In genomic region chr8:70636838-70637237, GRCm38 (mm10) we compare ENCODE assay signal across 12 mouse cellular contexts. TPM values are rescaled to one million over a fixed set of nuclear protein-coding genes. Genes with fewer than 3 reads are reported as not detected.
DNase-seq lines count a peak whose midpoint lies in the region; ATAC-seq and TF ChIP-seq lines count a peak whose summit lies in the region.
"Had no signal": no experiment of that assay in that cellular context is flagged by ENCODE, and none has a peak within 500 bp of the region (broad histone marks: within the 10 kb centered on the region; RNA-seq: fewer than 3 reads in every experiment).

No protein-coding gene starts in this region.

- TF ChIP-seq EP300 in ES-Bruce4 (IDR thresholded peaks at IDR 0.05; ENCODE audit: insufficient read depth, low read depth, low read length) = no peak

- H3K9me3 ChIP-seq in ES-Bruce4 (replicated peaks; ENCODE audit: control insufficient read depth, insufficient read depth, low read length, poor library complexity, severe bottlenecking) = no peaks in the 10 kb centered on the region
- H3K9me3 ChIP-seq in kidney, embryonic 15.5 days (replicated peaks) = no peaks in the 10 kb centered on the region
- H3K9me3 ChIP-seq in liver, embryonic 13.5 days (replicated peaks) = no peaks in the 10 kb centered on the region
- H3K9me3 ChIP-seq: embryonic facial prominence, embryonic 15.5 days; midbrain, embryonic 15.5 days; neural tube, embryonic 13.5 days had no signal

- no peak overlapping the region for H3K4me2 ChIP-seq in kidney, embryonic 15.5 days
- no peak overlapping the region for H3K4me2 ChIP-seq in liver, embryonic 13.5 days
- H3K4me2 ChIP-seq: embryonic facial prominence, embryonic 15.5 days; midbrain, embryonic 15.5 days; neural tube, embryonic 13.5 days had no signal

- peaks cover 11% of the 10 kb centered on the region for H3K4me1 ChIP-seq in ES-Bruce4 (ENCODE audit: control insufficient read depth, insufficient read depth, low read length)
- H3K4me1 ChIP-seq in kidney, embryonic 15.5 days = peaks cover 64% of the 10 kb centered on the region
- peaks cover 66% of the 10 kb centered on the region for H3K4me1 ChIP-seq in liver, embryonic 13.5 days (replicated peaks)

- peak; percentile 86 for DNase-seq in A20 (ENCODE audit: low read depth, low spot score)
- DNase-seq in liver, embryonic 13.5 days = no peak
- DNase-seq in layer of hippocampus, postnatal 36 days = no peak
- no peak for DNase-seq in cerebellum, postnatal 14 days
- DNase-seq in layer of hippocampus, postnatal 14 days (ENCODE audit: low spot score in 2 of 2) = no peak
- DNase-seq: cerebellum, adult 9-10 months; right cerebral cortex, adult 18-20 months had no signal

- no peaks in the 10 kb centered on the region for H3K36me3 ChIP-seq in ES-Bruce4 (ENCODE audit: control insufficient read depth, insufficient read depth, low read length, poor library complexity, severe bottlenecking)
- no peaks in the 10 kb centered on the region for H3K36me3 ChIP-seq in kidney, embryonic 15.5 days
- no peaks in the 10 kb centered on the region for H3K36me3 ChIP-seq in liver, embryonic 13.5 days
- H3K36me3 ChIP-seq: embryonic facial prominence, embryonic 15.5 days; midbrain, embryonic 15.5 days; neural tube, embryonic 13.5 days had no signal

- peak overlapping the region; percentile 76; the same call in 1 of the 2 replicates for H3K27ac ChIP-seq in ES-Bruce4 (ENCODE audit: insufficient read depth, low read length)
- peak overlapping the region; percentile 41; the same call in 1 of the 2 replicates for H3K27ac ChIP-seq in kidney, embryonic 15.5 days
- H3K27ac ChIP-seq in liver, embryonic 13.5 days = peak overlapping the region; percentile 63
- H3K27ac ChIP-seq: embryonic facial prominence, embryonic 15.5 days; midbrain, embryonic 15.5 days; neural tube, embryonic 13.5 days had no signal

- no peak for TF ChIP-seq POLR2A in ES-Bruce4 (IDR thresholded peaks at IDR 0.05; ENCODE audit: insufficient read depth, low read length)

- TF ChIP-seq CTCF in ES-Bruce4 (IDR thresholded peaks at IDR 0.05; ENCODE audit: low read depth, low read length) = no peak

- 42% methylated on average over 8 of the region's 8 CpGs for WGBS in kidney, embryonic 15.5 days
- 60% methylated on average over 8 of the region's 8 CpGs for WGBS in liver, embryonic 13.5 days (ENCODE audit: insufficient replicate concordance)

- H3K27me3 ChIP-seq in ES-Bruce4 (ENCODE audit: control insufficient read depth, insufficient read depth, low read length, poor library complexity, severe bottlenecking) = no peaks in the 10 kb centered on the region
- H3K27me3 ChIP-seq in kidney, embryonic 15.5 days = no peaks in the 10 kb centered on the region
- H3K27me3 ChIP-seq in liver, embryonic 13.5 days = no peaks in the 10 kb centered on the region
- H3K27me3 ChIP-seq: embryonic facial prominence, embryonic 15.5 days; midbrain, embryonic 15.5 days had no signal

- no peak for ATAC-seq in kidney, embryonic 15.5 days (replicated peaks; ENCODE audit: low FRiP score)
- peak; percentile 57 for ATAC-seq in liver, embryonic 13.5 days (ENCODE audit: low read depth)
- ATAC-seq: midbrain, embryonic 15.5 days had no signal

- H3K4me3 ChIP-seq in ES-Bruce4 (ENCODE audit: low read depth, low read length) = no peak overlapping the region
- no peak overlapping the region for H3K4me3 ChIP-seq in kidney, embryonic 15.5 days (replicated peaks)
- no peak overlapping the region for H3K4me3 ChIP-seq in liver, embryonic 13.5 days (replicated peaks)
- H3K4me3 ChIP-seq: embryonic facial prominence, embryonic 15.5 days; midbrain, embryonic 15.5 days; neural tube, embryonic 13.5 days had no signal

- H3K9ac ChIP-seq in ES-Bruce4 (ENCODE audit: low read depth, poor library complexity, severe bottlenecking) = no peak overlapping the region
- no peak overlapping the region for H3K9ac ChIP-seq in kidney, embryonic 15.5 days
- H3K9ac ChIP-seq in liver, embryonic 13.5 days = 0 out of 2 replicates have a peak overlapping the region, but pooled peaks have one; percentile 7
- H3K9ac ChIP-seq: embryonic facial prominence, embryonic 15.5 days; midbrain, embryonic 15.5 days; neural tube, embryonic 13.5 days had no signal

RNA-seq across cellular contexts. Expression of gene Gdf15, which starts 4.6 kb away (rescaled TPM):
- polyA plus RNA-seq in ES-Bruce4 (2011; ENCODE audit: insufficient read depth, insufficient read length, low read depth, missing spikeins) = 1.9 and 2.1 TPM in 2 replicates
- polyA plus RNA-seq in kidney, embryonic 15.5 days (2015; fragmentation: Nextera tagmentation; extraction: Ambion mirVana) = 0.46 and 0.77 TPM in 2 replicates
- polyA plus RNA-seq in liver, embryonic 13.5 days (2015; fragmentation: Nextera tagmentation; extraction: Ambion mirVana) = 3.9 and 4.1 TPM in 2 replicates
- total RNA-seq in layer of hippocampus, postnatal 36 days (2021) = not detected
- not detected for total RNA-seq in layer of hippocampus, postnatal 14 days (2021)
- polyA plus RNA-seq: neural tube, embryonic 13.5 days had no signal

RNA-seq across cellular contexts. Expression of gene Lrrc25, which starts 20.9 kb away (rescaled TPM):
- not detected in 2 replicates for polyA plus RNA-seq in ES-Bruce4 (2011; ENCODE audit: insufficient read depth, insufficient read length, low read depth, missing spikeins)
- 2.5 TPM in 2 replicates for polyA plus RNA-seq in kidney, embryonic 15.5 days (2015; fragmentation: Nextera tagmentation; extraction: Ambion mirVana)
- polyA plus RNA-seq in liver, embryonic 13.5 days (2015; fragmentation: Nextera tagmentation; extraction: Ambion mirVana) = 5.4 and 5.6 TPM in 2 replicates
- total RNA-seq in layer of hippocampus, postnatal 36 days (2021) = 1 to 10 TPM in 1 of 2 experiments, under 1 TPM in 1; 0.33 to 1.0 TPM
- 1 to 10 TPM; 1.1 to 1.4 TPM for total RNA-seq in layer of hippocampus, postnatal 14 days (2021)

RNA-seq across cellular contexts. Expression of gene Pgpep1, which starts 23.4 kb away (rescaled TPM):
- 30.2 and 44.4 TPM in 2 replicates for polyA plus RNA-seq in ES-Bruce4 (2011; ENCODE audit: insufficient read depth, insufficient read length, low read depth, missing spikeins)
- 65.5 and 75.3 TPM in 2 replicates for polyA plus RNA-seq in kidney, embryonic 15.5 days (2015; fragmentation: Nextera tagmentation; extraction: Ambion mirVana)
- polyA plus RNA-seq in liver, embryonic 13.5 days (2015; fragmentation: Nextera tagmentation; extraction: Ambion mirVana) = 17.9 and 19.5 TPM in 2 replicates
- 10 to 100 TPM; 23.1 TPM for total RNA-seq in layer of hippocampus, postnatal 36 days (2021)
- total RNA-seq in layer of hippocampus, postnatal 14 days (2021) = 10 to 100 TPM; 25.9 to 30.8 TPM

RNA-seq across cellular contexts. Expression of gene Ssbp4, which starts 28.2 kb away (rescaled TPM):
- polyA plus RNA-seq in ES-Bruce4 (2011; ENCODE audit: insufficient read depth, insufficient read length, low read depth, missing spikeins) = 49.9 and 50.2 TPM in 2 replicates
- 135 and 145 TPM in 2 replicates for polyA plus RNA-seq in kidney, embryonic 15.5 days (2015; fragmentation: Nextera tagmentation; extraction: Ambion mirVana)
- 54.2 and 62.4 TPM in 2 replicates for polyA plus RNA-seq in liver, embryonic 13.5 days (2015; fragmentation: Nextera tagmentation; extraction: Ambion mirVana)
- total RNA-seq in layer of hippocampus, postnatal 36 days (2021) = 100 to 1,000 TPM; 276 to 279 TPM
- total RNA-seq in layer of hippocampus, postnatal 14 days (2021) = 100 to 1,000 TPM; 253 to 259 TPM

RNA-seq across cellular contexts. Expression of gene Lsm4, which starts 36.2 kb away (rescaled TPM):
- polyA plus RNA-seq in ES-Bruce4 (2011; ENCODE audit: insufficient read depth, insufficient read length, low read depth, missing spikeins) = 211 TPM in 2 replicates
- polyA plus RNA-seq in kidney, embryonic 15.5 days (2015; fragmentation: Nextera tagmentation; extraction: Ambion mirVana) = 291 and 295 TPM in 2 replicates
- polyA plus RNA-seq in liver, embryonic 13.5 days (2015; fragmentation: Nextera tagmentation; extraction: Ambion mirVana) = 185 and 200 TPM in 2 replicates
- 10 to 100 TPM; 60.3 to 68.5 TPM for total RNA-seq in layer of hippocampus, postnatal 36 days (2021)
- total RNA-seq in layer of hippocampus, postnatal 14 days (2021) = 10 to 100 TPM; 67.8 to 71.7 TPM
